Mouse (Mus musculus): Measurements from ENCODE around the gene Egfem1.

- no peak for TF ChIP-seq CTCF (IDR thresholded peaks at IDR 0.05; ENCODE audit: low read depth, low read length)
- no peak for TF ChIP-seq POLR2A (IDR thresholded peaks at IDR 0.05; ENCODE audit: borderline replicate concordance, low read depth, low read length)
Observed at GRCm38 (mm10) chr3:29235477-29235876, 153.7 kb downstream of the Egfem1 start.

All from bone marrow macrophage, adult 2 months (primary cell).